Mouse (Mus musculus) frontal cortex, postnatal 25 days (tissue): ENCODE measurements around the gene Prn.

Experiments used
- DNase-seq, 2 experiments: peaks; one replicate each; pipeline ENCODE4 v3.0.0; 2022; ENCODE audit warnings: low spot score in 2 of 2

Prn gene

GRCm38 (mm10) chr2:131948916-131949639 lies 39.3 kb downstream of the Prn start:
- peak in 1 of 2 experiments; percentile 2 for DNase-seq

GRCm38 (mm10) chr2:131949767-131950597 lies 40.2 kb downstream of the Prn start:
- peak; percentile 53 to 58 for DNase-seq

- DNase-seq, result peak in 1 of 2 experiments; percentile 2
These were observed 40.9 kb downstream of the Prn start, which contains the start of gene Prnd for GRCm38 (mm10) chr2:131950598-131951095. TSS of gene Prnd (plus strand) at chr2:131950861.

- peak in 1 of 2 experiments; percentile 3 for DNase-seq
These were observed 42.7 kb downstream of the Prn start for GRCm38 (mm10) chr2:131952456-131952855.

- DNase-seq, result peak in 1 of 2 experiments; percentile 3
These were observed 43.3 kb downstream of the Prn start for GRCm38 (mm10) chr2:131952961-131953538.

- DNase-seq, result peak in 1 of 2 experiments; percentile 1
These were observed 44.0 kb downstream of the Prn start for GRCm38 (mm10) chr2:131953711-131954110.

GRCm38 (mm10) chr2:131954835-131955234 lies 45.1 kb downstream of the Prn start:
- no peak for DNase-seq

- DNase-seq, result no peak
These were observed 45.5 kb downstream of the Prn start for GRCm38 (mm10) chr2:131955264-131955663.

- no peak for DNase-seq
These were observed 46.8 kb downstream of the Prn start for GRCm38 (mm10) chr2:131956336-131957256.

- no peak for DNase-seq
These were observed 48.0 kb downstream of the Prn start for GRCm38 (mm10) chr2:131957731-131958222.

GRCm38 (mm10) chr2:131961671-131962070 lies 51.9 kb downstream of the Prn start:
- DNase-seq, result no peak

- DNase-seq, result no peak
These were observed 60.8 kb downstream of the Prn start for GRCm38 (mm10) chr2:131970597-131970996.

- DNase-seq, result no peak
These were observed 61.3 kb downstream of the Prn start for GRCm38 (mm10) chr2:131971098-131971497.

GRCm38 (mm10) chr2:131976663-131977062 lies 66.9 kb downstream of the Prn start:
- DNase-seq, result no peak

GRCm38 (mm10) chr2:131980866-131981265 lies 71.1 kb downstream of the Prn start:
- peak in 1 of 2 experiments; percentile 3 for DNase-seq

GRCm38 (mm10) chr2:131982546-131983196 lies 72.9 kb downstream of the Prn start:
- DNase-seq, result no peak

GRCm38 (mm10) chr2:131987950-131988349 lies 78.2 kb downstream of the Prn start:
- no peak for DNase-seq

- DNase-seq, result no peak
These were observed 78.8 kb downstream of the Prn start for GRCm38 (mm10) chr2:131988550-131988949.

- DNase-seq, result no peak
These were observed 82.7 kb downstream of the Prn start for GRCm38 (mm10) chr2:131992487-131992886.

GRCm38 (mm10) chr2:131993151-131993550 lies 83.4 kb downstream of the Prn start:
- no peak for DNase-seq
